Mouse (Mus musculus) kidney, embryonic 15.5 days (tissue): ENCODE data around the gene Oas1g. TPM values are rescaled to one million over a fixed set of nuclear protein-coding genes. Genes with fewer than 3 reads are reported as not detected.
"Not testable (repeated sequence)": the region's sequence is repeated elsewhere in the genome, so short reads cannot be mapped to it uniquely, and the experiment has no call there.

ENCODE experiments used
- ATAC-seq: fragments of 200-750 bp; cut with Nextera tagmentation; replicated peaks from 2 replicates; pipeline ENCODE4 v1.8.0; 2017; ENCODE audit warnings: moderate TSS enrichment; ENCODE audit not compliant: low FRiP score
- H3K27ac ChIP-seq: fragments of 300-500 bp; sonication (generic); 2 replicates; pipeline ENCODE4 v1.5.1; 2015; ENCODE audit warnings: mild to moderate bottlenecking, inconsistent platforms
- H3K27me3 ChIP-seq: fragments of 300-500 bp; sonication (generic); 2 replicates; pipeline ENCODE4 v1.6.1; 2015; ENCODE audit warnings: inconsistent platforms
- H3K36me3 ChIP-seq: fragments of 300-500 bp; sonication (generic); 2 replicates; pipeline ENCODE4 v1.6.1; 2015; ENCODE audit warnings: inconsistent platforms
- H3K4me1 ChIP-seq: fragments of 300-500 bp; sonication (generic); 2 replicates; pipeline ENCODE4 v1.6.1; 2015; ENCODE audit warnings: inconsistent platforms
- H3K4me2 ChIP-seq: fragments of 300-500 bp; sonication (generic); 2 replicates; pipeline ENCODE4 v1.6.1; 2015; ENCODE audit warnings: moderate library complexity, mild to moderate bottlenecking, inconsistent platforms
- H3K4me3 ChIP-seq: fragments of 300-500 bp; sonication (generic); replicated peaks from 2 replicates; pipeline ENCODE4 v1.5.1; 2015; ENCODE audit warnings: mild to moderate bottlenecking, inconsistent platforms
- H3K9ac ChIP-seq: fragments of 300-500 bp; sonication (generic); 2 replicates; pipeline ENCODE4 v1.6.1; 2015; ENCODE audit warnings: mild to moderate bottlenecking, inconsistent platforms
- H3K9me3 ChIP-seq: fragments of 300-500 bp; sonication (generic); replicated peaks from 2 replicates; pipeline ENCODE4 v1.6.1; 2016; ENCODE audit warnings: inconsistent platforms
- WGBS: fragments of 180-500 bp; shearing (Covaris S2); methylation state at CpG from one replicate; pipeline ENCODE4 v1.1.7; 2015; ENCODE audit warnings: mixed read lengths; 5-methylcytosine and 5-hydroxymethylcytosine counted together
- polyA plus RNA-seq: library from polyadenylated mRNA; unstranded; fragments of >200 nt; fragmentation: Nextera tagmentation; extraction: Ambion mirVana; gene quantifications from 2 replicates; pipeline ENCODE4 v1.2.1, GENCODE M21; 2015

The Oas1g gene
- polyA plus RNA-seq, 1 experiment from 2014 or later, result 0.68 TPM

- no peak for ATAC-seq
- H3K9me3 ChIP-seq, result no peaks in the 10 kb centered on the region
Observed at GRCm38 (mm10) chr5:120900666-120901065, 13.3 kb upstream of the Oas1g start.

DNA sequence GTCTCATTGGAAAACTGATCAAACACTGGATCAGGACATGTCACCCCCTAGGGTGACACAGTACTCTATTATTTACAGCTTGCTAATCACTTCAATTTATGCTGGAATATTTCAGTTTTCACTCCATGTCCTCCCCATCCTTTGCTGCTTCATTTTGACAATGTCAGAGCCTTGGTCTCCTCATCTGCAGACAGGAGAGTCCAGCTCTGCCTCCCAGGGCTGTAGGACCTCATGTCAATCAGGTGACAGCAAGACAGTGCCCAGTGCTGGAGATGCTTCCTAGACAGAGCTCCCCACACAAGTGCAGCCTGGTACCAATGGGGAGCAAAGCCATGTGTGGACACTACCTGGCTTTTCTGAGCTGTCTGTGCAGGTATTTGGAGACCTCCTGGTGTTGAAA lies 11.3 kb upstream of the Oas1g start:
- no peak overlapping the region for H3K4me2 ChIP-seq
- no peak overlapping the region for H3K9ac ChIP-seq
- no peak overlapping the region for H3K4me3 ChIP-seq
- no peak overlapping the region for H3K27ac ChIP-seq
- H3K27me3 ChIP-seq, result no peaks in the 10 kb centered on the region
- H3K36me3 ChIP-seq, result no peaks in the 10 kb centered on the region
- ATAC-seq, result no peak
- no peaks in the 10 kb centered on the region for H3K9me3 ChIP-seq
- no peaks in the 10 kb centered on the region for H3K4me1 ChIP-seq

More at GRCm38 (mm10) chr5:120900666-120901065, 13.3 kb upstream of the Oas1g start:
- 76% methylated on average over 1 of the region's 1 CpGs for WGBS
- Histone ChIP-seq H3K4me1 (no peaks in the 10 kb centered on the region), H3K4me2 (no peak overlapping the region), H3K36me3 (no peaks in the 10 kb centered on the region), H3K27ac (no peak overlapping the region), H3K4me3 (no peak overlapping the region), H3K9ac (no peak overlapping the region), H3K27me3 (no peaks in the 10 kb centered on the region)

GRCm38 (mm10) chr5:120898307-120898706 lies 10.9 kb upstream of the Oas1g start:
- no peak overlapping the region for H3K27ac ChIP-seq
- WGBS, result 88% methylated on average over 6 of the region's 6 CpGs
- H3K4me2 ChIP-seq, result no peak overlapping the region
- H3K4me3 ChIP-seq, result no peak overlapping the region
- no peak overlapping the region for H3K9ac ChIP-seq
- H3K9me3 ChIP-seq, result no peaks in the 10 kb centered on the region
- no peaks in the 10 kb centered on the region for H3K36me3 ChIP-seq
- H3K27me3 ChIP-seq, result no peaks in the 10 kb centered on the region
- no peaks in the 10 kb centered on the region for H3K4me1 ChIP-seq
- no peak for ATAC-seq

DNA sequence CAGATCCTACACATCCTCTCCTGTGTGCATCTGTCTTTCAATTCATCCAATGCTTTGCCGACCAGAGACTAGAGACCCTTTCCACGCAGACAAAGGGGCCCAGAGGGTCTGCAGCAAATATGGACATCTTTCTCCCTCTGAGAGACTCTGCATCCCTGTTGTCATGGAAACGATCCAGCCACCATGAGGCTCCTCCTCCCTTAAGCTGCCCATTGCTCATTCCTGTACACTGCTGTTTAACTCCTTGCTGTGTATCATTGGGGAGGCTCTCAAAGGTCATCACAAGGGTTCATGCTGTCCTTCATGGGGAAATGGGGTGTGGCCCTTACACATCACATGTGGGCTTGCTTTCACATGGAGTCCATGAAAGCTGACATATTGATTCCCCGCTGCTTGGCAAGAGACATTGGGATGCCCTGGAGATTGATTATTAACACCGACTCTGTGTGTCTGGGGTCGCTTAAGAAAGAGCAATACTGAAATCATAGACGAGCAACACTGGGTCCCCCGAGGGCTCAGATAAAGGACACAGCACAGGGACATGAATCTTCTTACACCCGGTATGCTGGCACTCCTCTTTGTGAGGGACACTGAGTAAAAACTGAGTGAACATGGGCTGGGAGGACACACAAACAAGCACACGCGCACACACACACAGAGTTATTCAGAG lies 8.0 kb upstream of the Oas1g start:
- Histone ChIP-seq H3K9ac (no peak overlapping the region), H3K36me3 (no peaks in the 10 kb centered on the region), H3K4me1 (no peaks in the 10 kb centered on the region), H3K4me2 (no peak overlapping the region), H3K9me3 (no peaks in the 10 kb centered on the region), H3K4me3 (no peak overlapping the region), H3K27ac (no peak overlapping the region), H3K27me3 (no peaks in the 10 kb centered on the region)
- no peak for ATAC-seq
- 87% methylated on average over 11 of the region's 11 CpGs for WGBS

DNA sequence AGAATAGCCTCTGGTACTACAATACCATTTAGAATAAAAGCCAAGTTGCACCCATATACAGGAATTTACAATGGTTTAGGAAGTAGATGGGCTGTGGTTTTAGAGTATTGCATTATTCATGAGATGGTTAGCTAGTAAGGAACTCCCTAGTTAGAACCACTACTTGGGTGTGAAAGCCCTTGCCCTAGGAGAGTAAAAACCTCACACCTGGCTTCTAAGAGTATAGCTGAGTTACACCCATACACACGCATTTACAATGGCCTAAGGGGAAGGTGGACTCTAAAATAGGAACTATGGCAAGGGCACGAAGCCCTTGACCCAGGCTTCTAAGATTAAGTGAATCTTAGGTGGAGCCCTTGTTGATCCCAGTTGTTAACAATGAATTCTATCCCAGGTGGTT lies 7.3 kb upstream of the Oas1g start:
- not testable (repeated sequence) for H3K4me2 ChIP-seq, H3K27me3 ChIP-seq, ATAC-seq, H3K36me3 ChIP-seq, H3K4me1 ChIP-seq, H3K9me3 ChIP-seq, H3K9ac ChIP-seq, H3K4me3 ChIP-seq, H3K27ac ChIP-seq
- 78% methylated on average over 2 of the region's 2 CpGs for WGBS

DNA sequence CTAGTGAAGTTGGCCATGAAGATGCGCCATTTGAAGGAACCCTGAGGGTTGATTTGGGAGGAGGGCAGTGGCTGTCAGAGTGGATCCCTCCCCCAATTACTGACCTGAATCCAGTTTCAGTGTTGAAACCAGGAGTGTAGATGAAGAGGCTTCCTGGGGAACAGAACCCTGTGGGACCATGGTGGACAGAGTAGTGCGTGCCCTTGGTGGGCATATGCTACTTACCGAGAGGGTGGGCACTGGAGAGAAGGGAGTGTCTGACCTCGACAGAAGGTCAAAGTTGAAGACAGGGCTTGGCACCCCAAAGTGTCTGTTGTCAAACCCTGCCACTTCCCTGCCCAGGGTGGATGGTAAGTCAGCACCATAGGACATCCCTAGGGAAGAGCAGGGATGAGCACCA lies 6.5 kb upstream of the Oas1g start:
- H3K27ac ChIP-seq, ATAC-seq, H3K9ac ChIP-seq, H3K4me1 ChIP-seq, H3K4me3 ChIP-seq, H3K27me3 ChIP-seq, H3K4me2 ChIP-seq, H3K9me3 ChIP-seq, H3K36me3 ChIP-seq: not testable (repeated sequence)
- WGBS, result 93% methylated on average over 4 of the region's 4 CpGs

DNA sequence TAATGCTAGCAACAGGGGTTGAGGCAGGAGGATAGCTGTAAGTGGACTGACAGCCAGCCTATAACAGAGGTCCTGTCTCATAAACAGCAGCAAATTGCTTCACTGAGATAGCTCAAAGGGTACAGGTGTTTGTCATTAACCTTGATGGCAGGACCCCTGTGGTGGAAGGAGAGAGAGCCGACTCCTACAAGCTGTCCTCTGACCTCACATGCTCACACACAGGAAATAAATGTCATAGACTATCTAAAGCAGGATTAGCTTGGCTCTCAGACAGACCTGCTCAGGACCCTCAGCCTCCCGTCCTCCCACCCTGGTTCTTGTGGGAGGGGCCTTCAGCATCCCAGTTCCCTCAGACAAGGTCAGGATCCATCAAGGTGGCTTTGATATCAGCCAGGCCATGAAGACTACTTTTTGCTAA lies 4.8 kb upstream of the Oas1g start:
- Histone ChIP-seq H3K4me2 (no peak overlapping the region), H3K27me3 (no peaks in the 10 kb centered on the region), H3K4me3 (no peak overlapping the region), H3K27ac (no peak overlapping the region), H3K9me3 (no peaks in the 10 kb centered on the region), H3K36me3 (no peaks in the 10 kb centered on the region), H3K9ac (no peak overlapping the region), H3K4me1 (no peaks in the 10 kb centered on the region)
- WGBS, result 35% methylated on average over 2 of the region's 2 CpGs
- no peak for ATAC-seq

GRCm38 (mm10) chr5:120891566-120892242 lies 4.3 kb upstream of the Oas1g start:
- 81% methylated on average over 2 of the region's 2 CpGs for WGBS
- H3K9ac ChIP-seq, H3K9me3 ChIP-seq, H3K4me1 ChIP-seq, H3K27ac ChIP-seq, ATAC-seq, H3K4me2 ChIP-seq, H3K4me3 ChIP-seq, H3K36me3 ChIP-seq, H3K27me3 ChIP-seq: not testable (repeated sequence)

DNA sequence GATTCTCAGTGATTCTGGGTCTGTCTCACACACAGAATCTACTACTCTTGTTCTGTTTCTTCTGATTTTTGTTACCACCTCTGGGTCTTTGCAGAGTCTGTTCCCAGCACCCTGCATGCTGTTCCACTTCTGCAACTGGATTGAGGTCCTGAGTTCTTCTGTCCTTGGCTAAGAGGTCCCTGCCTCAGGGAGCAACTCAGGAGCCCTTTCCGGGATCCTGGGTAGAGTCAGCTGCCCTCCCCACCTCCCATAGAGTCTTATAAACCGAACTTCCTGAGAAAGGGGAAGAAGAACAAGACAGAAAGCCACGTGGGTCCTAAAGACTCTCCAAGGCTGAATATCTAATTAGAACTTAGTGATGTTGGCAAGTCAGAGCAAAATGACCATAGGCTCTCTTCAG lies 3.6 kb upstream of the Oas1g start:
- H3K9ac ChIP-seq, result no peak overlapping the region
- H3K36me3 ChIP-seq, result no peaks in the 10 kb centered on the region
- H3K4me2 ChIP-seq, result no peak overlapping the region
- no peaks in the 10 kb centered on the region for H3K9me3 ChIP-seq
- no peak for ATAC-seq
- no peak overlapping the region for H3K27ac ChIP-seq
- 63% methylated on average over 3 of the region's 3 CpGs for WGBS
- no peaks in the 10 kb centered on the region for H3K27me3 ChIP-seq
- no peak overlapping the region for H3K4me3 ChIP-seq
- no peaks in the 10 kb centered on the region for H3K4me1 ChIP-seq

GRCm38 (mm10) chr5:120890026-120890425 lies 2.6 kb upstream of the Oas1g start:
- Histone ChIP-seq H3K27ac (no peak overlapping the region), H3K9me3 (no peaks in the 10 kb centered on the region), H3K9ac (no peak overlapping the region), H3K4me2 (no peak overlapping the region), H3K36me3 (no peaks in the 10 kb centered on the region), H3K4me1 (no peaks in the 10 kb centered on the region), H3K4me3 (no peak overlapping the region), H3K27me3 (no peaks in the 10 kb centered on the region)
- no peak for ATAC-seq
- WGBS, result 86% methylated on average over 2 of the region's 2 CpGs

GRCm38 (mm10) chr5:120888294-120888815 lies 942 bp upstream of the Oas1g start:
- 50% methylated on average over 4 of the region's 4 CpGs for WGBS
- not testable (repeated sequence) for H3K36me3 ChIP-seq, H3K4me1 ChIP-seq, H3K4me3 ChIP-seq, ATAC-seq, H3K4me2 ChIP-seq, H3K27me3 ChIP-seq, H3K9me3 ChIP-seq, H3K9ac ChIP-seq, H3K27ac ChIP-seq

DNA sequence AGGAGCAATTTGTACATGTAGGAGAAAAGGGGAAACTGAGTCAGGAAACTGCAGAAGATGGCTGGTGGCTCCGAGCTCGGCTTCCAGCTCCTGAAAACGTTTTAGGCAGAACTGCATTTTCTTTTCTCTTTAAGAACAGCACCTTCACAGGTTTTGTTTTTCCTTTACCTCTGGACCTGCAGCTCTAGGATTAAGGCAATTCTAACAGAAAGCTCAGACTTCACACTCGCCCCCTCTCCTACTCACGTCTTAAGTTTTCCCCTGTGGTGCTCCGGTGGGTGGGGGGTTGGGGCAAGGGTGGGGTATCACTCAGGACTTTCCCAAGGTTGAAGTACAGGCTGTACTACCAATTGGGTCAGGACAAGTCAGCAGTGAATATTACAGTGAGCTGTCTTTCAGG lies 418 bp upstream of the Oas1g start:
- no peaks in the 10 kb centered on the region for H3K36me3 ChIP-seq
- H3K4me3 ChIP-seq, result no peak overlapping the region
- no peaks in the 10 kb centered on the region for H3K4me1 ChIP-seq
- H3K4me2 ChIP-seq, result no peak overlapping the region
- H3K27me3 ChIP-seq, result no peaks in the 10 kb centered on the region
- no peak for ATAC-seq
- H3K9me3 ChIP-seq, result no peaks in the 10 kb centered on the region
- H3K27ac ChIP-seq, result no peak overlapping the region
- H3K9ac ChIP-seq, result no peak overlapping the region
- 58% methylated on average over 6 of the region's 6 CpGs for WGBS

DNA sequence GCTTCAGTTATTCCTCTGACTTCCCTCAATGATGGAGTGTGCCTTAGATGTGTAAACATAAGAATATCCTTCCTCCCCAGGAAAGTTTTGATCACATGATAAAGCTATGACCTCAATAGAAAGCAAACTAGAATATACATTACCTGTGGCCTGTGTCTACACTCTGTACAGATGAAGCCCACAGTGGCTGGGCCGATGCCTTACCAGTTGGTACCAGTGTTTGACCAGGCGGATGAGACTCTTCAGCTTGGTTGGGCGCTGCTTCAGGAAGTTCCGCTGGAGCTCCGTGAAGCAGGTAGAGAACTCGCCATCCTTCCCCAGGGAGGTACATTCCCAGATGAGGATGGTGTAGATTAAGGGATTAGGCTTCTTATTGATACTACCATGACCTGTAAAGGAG lies 5.7 kb downstream of the Oas1g start:
- 94% methylated on average over 6 of the region's 6 CpGs for WGBS
- not testable (repeated sequence) for ATAC-seq

More for the DNA sequence above, 5.7 kb downstream of the Oas1g start:
- H3K4me3 ChIP-seq, H3K27ac ChIP-seq, H3K9me3 ChIP-seq, H3K4me2 ChIP-seq, H3K4me1 ChIP-seq, H3K9ac ChIP-seq, H3K27me3 ChIP-seq, H3K36me3 ChIP-seq: not testable (repeated sequence)
